Mouse (Mus musculus): ENCODE data around the gene Fam160a1. TPM values are rescaled to one million over a fixed set of nuclear protein-coding genes. Genes with fewer than 3 reads are reported as not detected.

Gene Fam160a1
- total RNA-seq, 2 experiments from 2014 or later = 46.9 to 59.1 TPM

- intact Hi-C loops (cut with DNase I; ENCODE audit: low total_unique reads) = no loop called here
- no peak for DNase-seq
Measured at GRCm38 (mm10) chr3:85831785-85832184, 14.7 kb upstream of the Fam160a1 start.

GRCm38 (mm10) chr3:85829047-85829446, 12.0 kb upstream of the Fam160a1 start:
- intact Hi-C loops (cut with DNase I; ENCODE audit: low total_unique reads) = no loop called here
- DNase-seq = peak; percentile 46

GRCm38 (mm10) chr3:85827815-85828214, 10.7 kb upstream of the Fam160a1 start:
- intact Hi-C loops (cut with DNase I; ENCODE audit: low total_unique reads) = no loop called here
- DNase-seq = no peak

- intact Hi-C loops (cut with DNase I; ENCODE audit: low total_unique reads) = no loop called here
- no peak for DNase-seq
Measured at GRCm38 (mm10) chr3:85827283-85827682, 10.2 kb upstream of the Fam160a1 start.

GRCm38 (mm10) chr3:85820839-85821548, 3.9 kb upstream of the Fam160a1 start:
- intact Hi-C loops (cut with DNase I; ENCODE audit: low total_unique reads) = no loop called here
- DNase-seq = no peak

- DNase-seq = no peak
- intact Hi-C loops (cut with DNase I; ENCODE audit: low total_unique reads) = no loop called here
Measured at GRCm38 (mm10) chr3:85819319-85819718, 2.2 kb upstream of the Fam160a1 start.

GRCm38 (mm10) chr3:85814241-85814640, 2.9 kb downstream of the Fam160a1 start:
- intact Hi-C loops (cut with DNase I; ENCODE audit: low total_unique reads) = no loop called here
- peak; percentile 30 for DNase-seq

GRCm38 (mm10) chr3:85813101-85814014, 3.7 kb downstream of the Fam160a1 start:
- intact Hi-C loops (cut with DNase I; ENCODE audit: low total_unique reads) = no loop called here
- no peak for DNase-seq

GRCm38 (mm10) chr3:85812010-85812409, 5.1 kb downstream of the Fam160a1 start:
- DNase-seq = no peak
- intact Hi-C loops (cut with DNase I; ENCODE audit: low total_unique reads) = no loop called here

- intact Hi-C loops (cut with DNase I; ENCODE audit: low total_unique reads) = no loop called here
- no peak for DNase-seq
Measured at GRCm38 (mm10) chr3:85793166-85793565, 23.9 kb downstream of the Fam160a1 start.

- no peak for DNase-seq
- intact Hi-C loops (cut with DNase I; ENCODE audit: low total_unique reads) = no loop called here
Measured at GRCm38 (mm10) chr3:85789748-85790147, 27.3 kb downstream of the Fam160a1 start.

GRCm38 (mm10) chr3:85786501-85786900, 30.6 kb downstream of the Fam160a1 start:
- intact Hi-C loops (cut with DNase I; ENCODE audit: low total_unique reads) = no loop called here
- DNase-seq = no peak

GRCm38 (mm10) chr3:85780906-85781305, 36.2 kb downstream of the Fam160a1 start:
- DNase-seq = peak; percentile 24
- intact Hi-C loops (cut with DNase I; ENCODE audit: low total_unique reads) = no loop called here

- intact Hi-C loops (cut with DNase I; ENCODE audit: low total_unique reads) = no loop called here
Measured at GRCm38 (mm10) chr3:85780332-85780731, 36.8 kb downstream of the Fam160a1 start.

GRCm38 (mm10) chr3:85777841-85778240, 39.2 kb downstream of the Fam160a1 start:
- DNase-seq = no peak
- intact Hi-C loops (cut with DNase I; ENCODE audit: low total_unique reads) = no loop called here

More at GRCm38 (mm10) chr3:85780332-85780731, 36.8 kb downstream of the Fam160a1 start:
- DNase-seq = no peak

GRCm38 (mm10) chr3:85777356-85777755, 39.7 kb downstream of the Fam160a1 start:
- intact Hi-C loops (cut with DNase I; ENCODE audit: low total_unique reads) = no loop called here
- no peak for DNase-seq

GRCm38 (mm10) chr3:85776707-85777106, 40.4 kb downstream of the Fam160a1 start:
- intact Hi-C loops (cut with DNase I; ENCODE audit: low total_unique reads) = no loop called here
- no peak for DNase-seq

GRCm38 (mm10) chr3:85776126-85776525, 41.0 kb downstream of the Fam160a1 start:
- intact Hi-C loops (cut with DNase I; ENCODE audit: low total_unique reads) = no loop called here
- no peak for DNase-seq

- no peak for DNase-seq
- intact Hi-C loops (cut with DNase I; ENCODE audit: low total_unique reads) = no loop called here
Measured at GRCm38 (mm10) chr3:85773886-85774285, 43.2 kb downstream of the Fam160a1 start.

- DNase-seq = no peak
- intact Hi-C loops (cut with DNase I; ENCODE audit: low total_unique reads) = no loop called here
Measured at GRCm38 (mm10) chr3:85773425-85773824, 43.7 kb downstream of the Fam160a1 start.

GRCm38 (mm10) chr3:85764937-85765337, 52.2 kb downstream of the Fam160a1 start:
- intact Hi-C loops (cut with DNase I; ENCODE audit: low total_unique reads) = no loop called here
- no peak for DNase-seq

All from gastrocnemius, postnatal 14 days (tissue).